Mouse (Mus musculus): ENCODE measurements around the gene Amotl1.

Amotl1 gene

GRCm38 (mm10) chr9:14547584-14548365 lies 97.1 kb downstream of the Amotl1 start:
- in situ Hi-C loops (cut with MboI, MseI) = no loop called here

GRCm38 (mm10) chr9:14544034-14544757 lies 100.7 kb downstream of the Amotl1 start:
- in situ Hi-C loops (cut with MboI, MseI) = no loop called here

GRCm38 (mm10) chr9:14534833-14535456 lies 109.9 kb downstream of the Amotl1 start:
- in situ Hi-C loops (cut with MboI, MseI) = loop anchor here (5.0 kb wide), 1 partner anchor 152 kb away; no protein-coding TSS in a partner anchor

GRCm38 (mm10) chr9:14533659-14534058 lies 111.2 kb downstream of the Amotl1 start:
- in situ Hi-C loops (cut with MboI, MseI) = no loop called here

GRCm38 (mm10) chr9:14532283-14532682 lies 112.6 kb downstream of the Amotl1 start:
- in situ Hi-C loops (cut with MboI, MseI) = no loop called here

GRCm38 (mm10) chr9:14530004-14530403 lies 114.9 kb downstream of the Amotl1 start:
- in situ Hi-C loops (cut with MboI, MseI) = no loop called here

- in situ Hi-C loops (cut with MboI, MseI) = no loop called here
These were observed 121.3 kb downstream of the Amotl1 start for GRCm38 (mm10) chr9:14523408-14524043.

GRCm38 (mm10) chr9:14521695-14522094 lies 123.2 kb downstream of the Amotl1 start:
- in situ Hi-C loops (cut with MboI, MseI) = no loop called here

- in situ Hi-C loops (cut with MboI, MseI) = no loop called here
These were observed 123.7 kb downstream of the Amotl1 start for GRCm38 (mm10) chr9:14520971-14521670.

- in situ Hi-C loops (cut with MboI, MseI) = no loop called here
These were observed 126.8 kb downstream of the Amotl1 start for GRCm38 (mm10) chr9:14518105-14518504.

GRCm38 (mm10) chr9:14517296-14517695 lies 127.6 kb downstream of the Amotl1 start:
- in situ Hi-C loops (cut with MboI, MseI) = no loop called here

GRCm38 (mm10) chr9:14512633-14513445 lies 132.0 kb downstream of the Amotl1 start:
- in situ Hi-C loops (cut with MboI, MseI) = no loop called here

GRCm38 (mm10) chr9:14500916-14501424 lies 143.9 kb downstream of the Amotl1 start:
- in situ Hi-C loops (cut with MboI, MseI) = loop anchor here (10.0 kb wide), 1 partner anchor 1076 kb away; no protein-coding TSS in a partner anchor

- in situ Hi-C loops (cut with MboI, MseI) = loop anchor here (10.0 kb wide), 1 partner anchor 1075 kb away; no protein-coding TSS in a partner anchor
These were observed 144.6 kb downstream of the Amotl1 start, which contains the start of the genes Kdm4d and Cwc15 for GRCm38 (mm10) chr9:14500023-14500915. Gene Kdm4d (minus strand): TSS chr9:14500482. Gene Cwc15 (plus strand): TSS chr9:14500617.

- in situ Hi-C loops (cut with MboI, MseI) = no loop called here
These were observed 145.8 kb downstream of the Amotl1 start for GRCm38 (mm10) chr9:14498896-14499705.
